Mouse (Mus musculus): ENCODE data around the gene Wdr49. TPM values are rescaled to one million over a fixed set of nuclear protein-coding genes. Genes with fewer than 3 reads are reported as not detected.

The Wdr49 gene
- polyA plus RNA-seq, 1 experiment = 0.23 TPM

DNA sequence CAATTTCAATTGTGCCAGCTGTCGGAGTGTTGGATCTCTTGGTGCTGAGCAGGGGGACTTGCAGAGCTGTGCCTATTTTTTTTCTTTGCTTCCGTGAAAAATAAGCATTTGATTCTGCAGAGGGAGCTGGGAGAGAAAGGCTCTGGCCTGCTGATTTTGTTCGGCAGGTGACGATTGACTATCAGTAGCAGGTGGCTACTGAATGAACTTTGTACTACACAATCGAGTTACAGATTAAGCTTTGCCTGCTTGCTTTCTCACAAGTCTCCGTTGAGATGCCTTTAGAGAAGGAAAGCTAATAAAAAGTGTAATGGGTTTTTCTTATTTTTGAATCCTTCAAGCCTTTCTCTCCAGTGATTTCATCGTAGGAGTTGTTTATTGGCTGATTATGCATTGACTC lies 6.8 kb downstream of the Wdr49 start:
- no peaks in the 10 kb centered on the region for H3K27me3 ChIP-seq (ENCODE audit: control insufficient read depth, insufficient read depth, low read length)
- DNase-seq = no peak
- no peaks in the 10 kb centered on the region for H3K4me1 ChIP-seq (ENCODE audit: control insufficient read depth, insufficient read depth, low read length)
- H3K27ac ChIP-seq (ENCODE audit: insufficient read depth, low read length) = no peak overlapping the region
- no peak overlapping the region for H3K4me3 ChIP-seq (replicated peaks; ENCODE audit: insufficient read depth, low read depth, low read length)
- 63% methylated on average over 7 of the region's 7 CpGs for WGBS
- TF ChIP-seq CTCF (IDR thresholded peaks at IDR 0.05; ENCODE audit: borderline replicate concordance, insufficient read depth, low read depth, low read length) = no peak
- TF ChIP-seq POLR2A (IDR thresholded peaks at IDR 0.05; ENCODE audit: borderline replicate concordance, insufficient read depth, low read length) = no peak

DNA sequence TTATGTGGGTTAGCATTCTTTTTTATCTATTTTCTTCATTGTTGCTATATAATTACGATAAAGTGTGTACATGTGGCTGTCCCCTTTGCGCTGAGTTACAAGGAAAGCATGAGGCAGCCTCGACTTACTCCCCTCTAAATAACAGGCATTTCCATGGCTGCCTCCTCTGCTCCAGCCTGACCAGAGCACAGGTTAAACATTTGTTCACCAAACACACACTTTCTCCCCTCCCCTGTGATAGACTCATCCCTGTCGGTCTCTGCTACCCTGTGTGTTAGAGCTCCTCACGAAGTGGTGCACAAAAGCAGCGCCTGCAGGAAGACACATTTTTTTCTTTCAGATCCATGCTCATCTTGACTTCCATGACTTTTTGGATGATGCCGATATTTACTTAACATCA lies 7.3 kb downstream of the Wdr49 start:
- no peak overlapping the region for H3K4me3 ChIP-seq (replicated peaks; ENCODE audit: insufficient read depth, low read depth, low read length)
- H3K27me3 ChIP-seq (ENCODE audit: control insufficient read depth, insufficient read depth, low read length) = no peaks in the 10 kb centered on the region
- no peak overlapping the region for H3K27ac ChIP-seq (ENCODE audit: insufficient read depth, low read length)
- 80% methylated on average over 7 of the region's 7 CpGs for WGBS
- no peaks in the 10 kb centered on the region for H3K4me1 ChIP-seq (ENCODE audit: control insufficient read depth, insufficient read depth, low read length)
- no peak for DNase-seq
- TF ChIP-seq POLR2A (IDR thresholded peaks at IDR 0.05; ENCODE audit: borderline replicate concordance, insufficient read depth, low read length) (no peak), CTCF (IDR thresholded peaks at IDR 0.05; ENCODE audit: borderline replicate concordance, insufficient read depth, low read depth, low read length) (no peak)

DNA sequence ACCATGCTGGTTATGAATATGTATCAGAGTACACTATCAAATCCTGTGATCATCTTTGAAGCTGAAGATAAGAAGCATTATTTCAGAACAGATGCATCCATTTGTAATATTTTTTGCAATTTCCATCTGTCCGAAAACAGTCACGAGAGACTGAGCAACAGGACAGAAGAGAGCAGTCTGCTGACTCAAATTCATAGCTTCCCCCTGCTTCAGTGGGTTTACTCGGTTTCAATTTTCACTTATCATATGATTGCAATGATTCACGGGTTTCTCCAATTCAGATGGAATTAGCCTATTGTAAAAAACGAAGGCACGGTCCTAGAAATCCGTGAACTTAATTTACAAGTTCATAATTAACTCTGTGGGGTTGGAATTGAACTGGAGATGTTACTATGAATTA lies 13.8 kb downstream of the Wdr49 start:
- no peak for TF ChIP-seq CTCF (IDR thresholded peaks at IDR 0.05; ENCODE audit: borderline replicate concordance, insufficient read depth, low read depth, low read length)
- no peak for TF ChIP-seq POLR2A (IDR thresholded peaks at IDR 0.05; ENCODE audit: borderline replicate concordance, insufficient read depth, low read length)
- no peak for DNase-seq
- Histone ChIP-seq H3K4me1 (ENCODE audit: control insufficient read depth, insufficient read depth, low read length) (no peaks in the 10 kb centered on the region), H3K27ac (ENCODE audit: insufficient read depth, low read length) (no peak overlapping the region), H3K27me3 (ENCODE audit: control insufficient read depth, insufficient read depth, low read length) (no peaks in the 10 kb centered on the region), H3K4me3 (replicated peaks; ENCODE audit: insufficient read depth, low read depth, low read length) (no peak overlapping the region)
- WGBS = 79% methylated on average over 7 of the region's 7 CpGs

DNA sequence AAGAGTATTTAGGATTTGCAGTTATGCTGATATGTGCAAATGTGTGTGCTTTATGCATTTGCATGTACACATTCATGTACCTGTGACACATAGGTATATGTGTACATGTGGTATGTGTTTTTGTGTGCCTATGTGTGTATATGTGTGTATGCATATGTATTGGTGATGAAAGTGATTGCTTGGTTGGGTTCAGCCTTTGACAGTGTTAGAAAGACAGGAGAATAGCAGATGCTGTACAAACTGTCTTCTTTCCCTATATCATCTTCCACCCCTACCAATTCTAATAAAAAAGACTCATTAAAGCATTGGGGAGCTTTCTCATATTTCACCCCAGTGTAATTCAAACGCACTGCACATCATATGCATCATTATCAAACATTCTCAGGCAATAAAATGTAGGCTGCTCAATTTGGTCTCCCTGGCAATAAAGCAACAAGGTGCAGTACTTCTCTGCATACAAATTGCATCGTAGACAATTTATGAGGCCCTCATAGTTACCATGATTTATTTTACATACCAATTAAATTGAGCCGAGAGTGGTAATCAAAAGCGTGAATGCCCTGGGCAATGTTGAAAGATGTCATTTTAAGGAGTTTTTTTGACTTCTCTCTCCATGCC lies 51.3 kb downstream of the Wdr49 start:
- no peaks in the 10 kb centered on the region for H3K4me1 ChIP-seq (ENCODE audit: control insufficient read depth, insufficient read depth, low read length)
- DNase-seq = no peak
- 67% methylated on average over 4 of the region's 4 CpGs for WGBS
- no peak overlapping the region for H3K4me3 ChIP-seq (replicated peaks; ENCODE audit: insufficient read depth, low read depth, low read length)
- TF ChIP-seq CTCF (IDR thresholded peaks at IDR 0.05; ENCODE audit: borderline replicate concordance, insufficient read depth, low read depth, low read length) (no peak), POLR2A (IDR thresholded peaks at IDR 0.05; ENCODE audit: borderline replicate concordance, insufficient read depth, low read length) (no peak)
- no peak overlapping the region for H3K27ac ChIP-seq (ENCODE audit: insufficient read depth, low read length)
- no peaks in the 10 kb centered on the region for H3K27me3 ChIP-seq (ENCODE audit: control insufficient read depth, insufficient read depth, low read length)

DNA sequence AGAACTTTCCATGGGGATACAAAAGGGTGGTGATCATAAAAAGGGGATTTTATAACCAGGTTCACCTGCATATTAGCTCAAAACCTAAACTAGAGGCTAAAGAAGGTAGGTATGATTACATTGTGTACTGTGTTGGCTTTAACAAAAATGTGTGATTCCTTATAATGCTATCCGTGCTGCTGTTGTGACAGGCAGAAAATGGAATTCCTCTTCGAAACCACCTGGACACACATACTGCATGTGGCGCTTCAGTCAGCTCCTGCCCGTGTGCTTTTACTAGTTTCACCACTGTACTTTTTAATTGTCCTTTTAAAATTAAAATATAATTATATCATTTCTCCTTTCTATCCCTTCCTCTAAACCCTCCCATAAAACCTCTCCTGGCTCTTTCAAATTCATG lies 86.0 kb downstream of the Wdr49 start:
- no peak overlapping the region for H3K27ac ChIP-seq (ENCODE audit: insufficient read depth, low read length)
- 86% methylated on average over 4 of the region's 4 CpGs for WGBS

DNA sequence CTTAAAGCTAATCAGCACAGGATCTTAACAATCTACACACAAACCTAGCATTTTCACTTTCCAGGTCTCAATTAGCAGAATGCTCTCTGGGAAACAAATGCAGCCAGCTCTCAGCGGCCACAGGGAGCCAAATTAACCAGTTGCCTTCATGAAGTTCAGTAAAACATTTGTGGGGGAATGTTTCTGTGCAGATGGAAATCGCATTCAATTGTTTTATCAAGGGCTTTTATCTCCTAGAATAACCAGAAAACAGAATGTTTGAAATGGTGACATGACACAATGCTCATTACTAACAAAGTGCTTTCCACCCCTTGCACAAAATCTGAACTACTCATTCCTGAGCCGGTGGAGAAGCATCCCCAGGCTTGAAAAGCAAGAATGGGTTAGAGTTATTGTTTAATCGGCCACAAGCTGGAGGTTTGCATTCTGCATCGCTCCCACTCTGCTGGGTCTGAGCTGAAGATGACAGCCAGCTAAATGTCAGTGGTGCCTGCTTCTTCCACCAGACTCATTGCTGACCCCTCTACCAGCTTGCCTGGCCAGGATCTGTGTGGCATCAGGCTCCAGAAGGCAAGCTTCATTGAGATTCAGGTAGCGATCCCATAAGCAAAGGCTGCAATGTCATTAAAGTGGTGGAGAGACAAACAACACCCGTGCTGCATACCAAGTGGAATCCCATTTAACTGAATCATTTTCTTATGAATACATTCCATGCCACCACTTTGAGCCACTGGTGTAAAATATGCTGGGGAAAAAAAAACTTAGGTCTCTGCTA lies 86.6 kb downstream of the Wdr49 start:
- Histone ChIP-seq H3K27me3 (ENCODE audit: control insufficient read depth, insufficient read depth, low read length) (no peaks in the 10 kb centered on the region), H3K4me3 (replicated peaks; ENCODE audit: insufficient read depth, low read depth, low read length) (no peak overlapping the region), H3K27ac (ENCODE audit: insufficient read depth, low read length) (no peak overlapping the region; the same call in 1 of the 2 replicates), H3K4me1 (ENCODE audit: control insufficient read depth, insufficient read depth, low read length) (no peaks in the 10 kb centered on the region)
- WGBS = 60% methylated on average over 7 of the region's 7 CpGs
- TF ChIP-seq POLR2A (IDR thresholded peaks at IDR 0.05; ENCODE audit: borderline replicate concordance, insufficient read depth, low read length) = no peak
- TF ChIP-seq CTCF (IDR thresholded peaks at IDR 0.05; ENCODE audit: borderline replicate concordance, insufficient read depth, low read depth, low read length) = no peak
- DNase-seq = peak in 1 of 2 experiments; percentile 20

More for the DNA sequence above, 86.0 kb downstream of the Wdr49 start:
- TF ChIP-seq POLR2A (IDR thresholded peaks at IDR 0.05; ENCODE audit: borderline replicate concordance, insufficient read depth, low read length) = no peak
- no peak for TF ChIP-seq CTCF (IDR thresholded peaks at IDR 0.05; ENCODE audit: borderline replicate concordance, insufficient read depth, low read depth, low read length)
- DNase-seq = no peak
- no peak overlapping the region for H3K4me3 ChIP-seq (replicated peaks; ENCODE audit: insufficient read depth, low read depth, low read length)
- no peaks in the 10 kb centered on the region for H3K4me1 ChIP-seq (ENCODE audit: control insufficient read depth, insufficient read depth, low read length)
- H3K27me3 ChIP-seq (ENCODE audit: control insufficient read depth, insufficient read depth, low read length) = no peaks in the 10 kb centered on the region

DNA sequence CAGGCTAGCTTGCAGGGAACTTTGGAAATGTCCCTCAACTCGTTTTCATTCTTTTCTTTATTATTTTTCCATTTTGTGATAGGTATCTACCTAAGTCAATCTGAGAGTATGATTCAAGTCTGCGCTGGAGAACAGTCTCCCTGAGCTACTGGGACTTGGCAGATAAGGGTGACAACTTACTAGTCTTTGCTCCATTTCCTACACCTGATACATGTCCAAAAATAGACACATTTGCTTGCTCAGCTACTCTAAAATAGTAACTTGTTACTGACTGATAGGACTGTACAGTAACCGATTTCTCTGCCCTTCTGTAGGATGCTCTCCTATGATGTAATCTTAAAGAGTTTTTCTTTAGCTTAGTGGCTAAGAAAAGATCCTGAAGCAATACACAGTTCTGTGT lies 87.5 kb downstream of the Wdr49 start:
- 67% methylated on average over 3 of the region's 3 CpGs for WGBS
- no peaks in the 10 kb centered on the region for H3K4me1 ChIP-seq (ENCODE audit: control insufficient read depth, insufficient read depth, low read length)
- TF ChIP-seq CTCF (IDR thresholded peaks at IDR 0.05; ENCODE audit: borderline replicate concordance, insufficient read depth, low read depth, low read length) = no peak
- TF ChIP-seq POLR2A (IDR thresholded peaks at IDR 0.05; ENCODE audit: borderline replicate concordance, insufficient read depth, low read length) = no peak
- no peak overlapping the region for H3K27ac ChIP-seq (ENCODE audit: insufficient read depth, low read length)
- DNase-seq = no peak
- no peaks in the 10 kb centered on the region for H3K27me3 ChIP-seq (ENCODE audit: control insufficient read depth, insufficient read depth, low read length)
- no peak overlapping the region for H3K4me3 ChIP-seq (replicated peaks; ENCODE audit: insufficient read depth, low read depth, low read length)

DNA sequence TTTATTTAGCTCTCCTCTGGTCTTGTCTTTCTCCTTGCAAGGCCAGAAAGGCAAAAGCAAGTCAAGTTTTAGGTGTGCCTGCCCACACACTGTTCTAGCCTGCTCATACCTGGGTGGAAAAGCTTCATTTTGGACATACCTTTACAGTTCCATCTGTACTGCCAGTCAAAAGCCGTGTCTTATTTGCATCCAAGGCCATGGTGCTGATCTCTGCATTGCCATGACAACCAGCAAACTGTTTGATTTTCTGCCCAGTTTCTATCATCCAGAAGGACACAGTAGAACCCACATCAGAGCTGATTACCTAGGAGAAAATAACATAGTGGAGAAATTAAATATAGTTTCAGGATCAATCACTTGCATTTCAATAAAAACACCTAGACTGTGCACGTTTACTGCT lies 100.2 kb downstream of the Wdr49 start:
- WGBS = 37% methylated on average over 2 of the region's 2 CpGs
- no peak overlapping the region for H3K27ac ChIP-seq (ENCODE audit: insufficient read depth, low read length)

More for the DNA sequence above, 100.2 kb downstream of the Wdr49 start:
- DNase-seq = no peak
- TF ChIP-seq CTCF (IDR thresholded peaks at IDR 0.05; ENCODE audit: borderline replicate concordance, insufficient read depth, low read depth, low read length) = no peak
- no peak for TF ChIP-seq POLR2A (IDR thresholded peaks at IDR 0.05; ENCODE audit: borderline replicate concordance, insufficient read depth, low read length)
- H3K4me1 ChIP-seq (ENCODE audit: control insufficient read depth, insufficient read depth, low read length) = no peaks in the 10 kb centered on the region
- no peak overlapping the region for H3K4me3 ChIP-seq (replicated peaks; ENCODE audit: insufficient read depth, low read depth, low read length)
- H3K27me3 ChIP-seq (ENCODE audit: control insufficient read depth, insufficient read depth, low read length) = no peaks in the 10 kb centered on the region
